Mouse (Mus musculus) large intestine, adult 2 months (tissue): ENCODE results near the gene Osbpl10. TPM values are rescaled to one million over a fixed set of nuclear protein-coding genes. Genes with fewer than 3 reads are reported as not detected.
"Not testable (repeated sequence)": the region's sequence is repeated elsewhere in the genome, so short reads cannot be mapped to it uniquely, and the experiment has no call there.

Experiments
- DNase-seq: peaks from one replicate; pipeline ENCODE4 v3.0.0-alpha.2; 2012; ENCODE audit warnings: low read depth, low spot score
- WGBS: fragments of 180-500 bp; shearing (Covaris S2); methylation state at CpG from one replicate; pipeline ENCODE4 v1.1.7; 2018; 5-methylcytosine and 5-hydroxymethylcytosine counted together
- polyA plus RNA-seq: library from polyadenylated mRNA; depleted of rRNA; stranded (reverse); fragments of >200 nt; gene quantifications from 2 replicates; pipeline ENCODE4 v1.2.3, GENCODE M21; 2012

Osbpl10 gene
- polyA plus RNA-seq, 1 experiment, result 13.2 TPM

- DNase-seq, result no peak
- 80% methylated on average over 10 of the region's 10 CpGs for WGBS
These were observed 45.5 kb downstream of the Osbpl10 start for GRCm38 (mm10) chr9:115023708-115024383.

DNA sequence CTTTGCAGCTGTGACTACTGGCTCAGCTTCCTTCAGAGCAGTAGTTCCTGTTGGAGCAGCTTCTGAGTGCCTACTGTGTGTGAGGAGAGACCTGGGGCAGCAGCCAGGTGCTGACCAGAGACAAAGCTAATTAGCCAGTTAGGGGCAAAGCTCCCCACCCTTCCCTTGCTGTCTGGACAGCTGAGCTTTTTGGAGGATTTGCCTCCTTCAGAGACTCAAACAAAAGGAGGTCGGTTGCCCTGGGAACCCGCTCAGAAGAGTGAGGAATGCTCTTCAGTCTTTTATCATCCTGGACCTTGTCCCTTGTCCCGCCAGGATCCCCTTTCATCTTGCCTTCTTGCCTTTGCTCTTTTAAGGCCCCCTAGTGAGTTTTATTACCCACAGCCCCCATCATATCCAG lies 50.9 kb downstream of the Osbpl10 start:
- WGBS, result 38% methylated on average over 3 of the region's 3 CpGs
- DNase-seq, result no peak

- WGBS, result 89% methylated on average over 4 of the region's 4 CpGs
These were observed 52.2 kb downstream of the Osbpl10 start for GRCm38 (mm10) chr9:115030581-115030980.

DNA sequence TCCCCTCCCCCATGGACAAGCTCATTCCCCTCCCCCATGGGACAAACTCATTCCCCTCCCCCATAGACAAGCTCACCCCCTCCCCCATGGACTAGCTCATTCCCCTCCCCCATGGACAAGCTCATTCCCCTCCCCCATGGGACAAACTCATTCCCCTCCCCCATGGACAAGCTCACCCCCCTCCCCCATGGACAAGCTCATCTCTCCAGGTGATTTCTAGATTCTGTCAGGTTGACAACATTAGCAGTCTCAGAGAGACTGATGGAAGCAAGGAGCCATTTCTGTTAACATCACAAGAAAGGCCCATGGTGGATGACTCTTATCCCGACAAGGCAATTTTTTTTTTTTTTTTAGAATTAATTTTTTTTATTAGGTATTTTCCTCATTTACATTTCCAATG lies 52.7 kb downstream of the Osbpl10 start:
- 91% methylated on average over 1 of the region's 1 CpGs for WGBS
- not testable (repeated sequence) for DNase-seq

More at GRCm38 (mm10) chr9:115030581-115030980, 52.2 kb downstream of the Osbpl10 start:
- DNase-seq, result no peak

DNA sequence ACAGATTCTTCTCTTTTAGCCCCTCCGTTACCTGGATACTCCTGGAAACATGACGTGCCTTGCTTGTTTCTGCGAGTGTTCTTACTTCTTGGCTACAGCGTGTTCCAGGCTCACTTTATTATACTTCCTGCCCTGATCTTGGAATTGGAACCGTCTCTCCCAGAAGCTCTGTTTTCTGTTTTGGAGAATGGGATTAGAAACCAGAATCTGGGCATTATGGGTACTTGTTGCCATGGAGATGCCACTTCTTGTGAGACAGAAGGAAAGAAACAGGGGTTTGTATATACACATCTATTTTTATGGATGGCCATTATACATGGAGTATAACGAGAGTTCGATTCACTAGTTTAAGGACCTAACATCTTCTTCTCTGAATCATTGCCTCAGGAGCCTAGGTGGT lies 54.4 kb downstream of the Osbpl10 start:
- 83% methylated on average over 7 of the region's 7 CpGs for WGBS
- no peak for DNase-seq

DNA sequence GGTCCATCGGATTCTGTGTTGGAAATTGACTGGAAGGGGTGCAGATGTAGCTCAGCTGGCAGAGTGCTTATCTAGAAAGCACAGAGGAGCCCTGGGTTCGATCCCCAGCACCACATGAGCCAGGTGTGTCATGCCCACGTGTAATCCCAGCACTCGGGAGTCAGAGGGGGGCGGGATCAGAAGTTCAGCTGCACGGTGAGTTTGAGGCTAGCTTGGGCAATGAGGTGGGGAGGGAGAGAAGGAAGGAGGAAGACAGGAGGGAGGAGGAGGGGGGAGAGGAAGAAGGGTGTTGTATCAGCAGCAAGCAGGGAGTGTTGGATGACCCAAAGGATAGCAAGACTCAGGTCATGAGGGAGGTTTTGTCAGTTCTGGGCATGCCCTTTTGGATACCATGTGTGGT lies 55.9 kb downstream of the Osbpl10 start:
- DNase-seq, result no peak
- WGBS, result 66% methylated on average over 6 of the region's 6 CpGs

DNA sequence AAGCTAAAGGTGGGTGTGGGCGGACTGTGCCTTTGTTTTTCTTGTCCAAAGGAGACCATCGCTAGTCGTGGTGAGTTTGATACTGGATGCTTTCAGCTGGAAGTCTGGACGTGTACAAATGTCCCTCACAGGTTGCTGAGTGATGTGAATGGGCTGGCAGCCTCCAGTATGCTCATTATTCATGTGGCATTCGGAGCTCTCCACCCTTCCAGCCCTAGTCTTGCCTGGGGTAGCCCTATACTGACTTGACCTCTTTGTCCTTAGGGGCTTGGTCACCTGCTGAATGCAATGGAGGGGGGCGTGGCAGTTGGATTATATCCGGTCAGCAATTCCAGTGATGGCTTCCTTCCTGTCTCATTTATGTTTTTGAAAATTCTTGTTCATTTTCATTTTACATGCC lies 56.4 kb downstream of the Osbpl10 start:
- 89% methylated on average over 7 of the region's 7 CpGs for WGBS

GRCm38 (mm10) chr9:115038215-115038614 lies 59.8 kb downstream of the Osbpl10 start:
- no peak for DNase-seq
- WGBS, result 68% methylated on average over 14 of the region's 14 CpGs

More for the DNA sequence above, 56.4 kb downstream of the Osbpl10 start:
- no peak for DNase-seq

DNA sequence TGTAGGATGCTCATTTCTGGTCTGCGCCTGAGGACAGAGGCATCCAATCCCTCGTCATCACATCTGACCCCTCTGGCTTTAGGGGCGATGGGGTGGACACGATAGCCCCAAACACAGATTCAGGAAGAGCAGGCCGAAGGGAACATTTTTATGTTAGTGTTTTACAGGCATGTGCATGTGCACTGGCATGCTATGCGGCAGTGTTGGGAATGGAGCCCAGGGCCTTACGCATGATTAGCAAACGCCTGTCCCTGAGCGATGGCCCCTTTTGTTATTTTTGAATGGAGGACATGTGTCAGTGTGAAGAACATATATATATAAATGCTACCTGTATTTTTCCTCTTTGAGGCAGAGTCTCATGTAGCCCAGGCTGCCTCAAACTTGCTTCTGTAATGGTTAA lies 60.3 kb downstream of the Osbpl10 start:
- WGBS, result 91% methylated on average over 9 of the region's 9 CpGs
- no peak for DNase-seq

- 50% methylated on average over 7 of the region's 7 CpGs for WGBS
- DNase-seq, result no peak
These were observed 60.9 kb downstream of the Osbpl10 start for GRCm38 (mm10) chr9:115039245-115039644.

- DNase-seq, result no peak
- 31% methylated on average over 6 of the region's 6 CpGs for WGBS
These were observed 64.2 kb downstream of the Osbpl10 start for GRCm38 (mm10) chr9:115042571-115042970.

- 91% methylated on average over 13 of the region's 13 CpGs for WGBS
- no peak for DNase-seq
These were observed 64.8 kb downstream of the Osbpl10 start for GRCm38 (mm10) chr9:115042971-115043706.

GRCm38 (mm10) chr9:115043881-115044770 lies 65.8 kb downstream of the Osbpl10 start:
- WGBS, result 85% methylated on average over 8 of the region's 8 CpGs
- no peak for DNase-seq

- DNase-seq, result no peak
- 77% methylated on average over 16 of the region's 16 CpGs for WGBS
These were observed 66.9 kb downstream of the Osbpl10 start for GRCm38 (mm10) chr9:115045087-115045800.

DNA sequence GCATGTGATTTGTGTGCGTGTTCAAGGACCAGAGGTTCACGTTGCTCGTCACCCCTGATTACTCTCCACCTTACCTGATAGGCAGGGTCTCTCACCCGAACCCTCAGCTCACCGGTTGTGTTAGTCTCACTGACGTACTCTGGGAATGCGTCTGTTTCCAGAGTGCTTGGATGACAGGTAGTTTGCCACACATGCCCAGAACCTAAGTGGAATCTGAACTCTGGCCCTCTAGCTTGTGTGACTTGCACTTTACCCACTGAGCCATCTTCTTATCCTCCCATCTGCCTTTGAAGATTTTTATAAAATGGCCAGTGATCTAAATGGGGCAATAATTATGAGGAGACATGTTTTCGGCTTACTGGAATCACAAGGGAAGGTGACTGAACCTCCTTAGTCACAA lies 68.3 kb downstream of the Osbpl10 start:
- DNase-seq, result no peak
- WGBS, result 83% methylated on average over 8 of the region's 8 CpGs

- DNase-seq, result no peak
- 86% methylated on average over 10 of the region's 10 CpGs for WGBS
These were observed 70.0 kb downstream of the Osbpl10 start for GRCm38 (mm10) chr9:115048340-115048739.

GRCm38 (mm10) chr9:115048861-115049260 lies 70.5 kb downstream of the Osbpl10 start:
- 69% methylated on average over 7 of the region's 7 CpGs for WGBS
- DNase-seq, result no peak

GRCm38 (mm10) chr9:115049981-115050720 lies 71.8 kb downstream of the Osbpl10 start:
- WGBS, result 35% methylated on average over 13 of the region's 13 CpGs
- peak; percentile 96 for DNase-seq

DNA sequence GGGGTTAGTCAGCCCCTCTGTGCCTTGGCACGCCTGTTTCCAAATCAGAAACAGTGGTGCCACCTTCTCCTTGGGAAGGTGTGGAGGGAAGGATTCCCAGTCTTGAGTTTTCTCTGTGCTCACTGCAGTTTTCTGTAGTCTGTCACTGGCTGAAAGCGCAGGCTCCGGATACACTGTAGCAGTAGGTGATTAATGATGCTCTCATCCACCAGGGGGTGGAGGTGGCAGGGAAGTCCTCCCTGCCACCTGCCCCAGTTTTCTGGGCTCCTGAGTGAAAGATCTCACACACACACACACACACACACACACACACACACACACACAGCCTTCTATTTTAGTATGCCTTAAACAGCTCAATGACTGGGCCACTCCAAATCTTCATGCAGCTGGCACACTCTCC lies 73.6 kb downstream of the Osbpl10 start:
- DNase-seq, result no peak
- 82% methylated on average over 3 of the region's 3 CpGs for WGBS
